Mouse (Mus musculus): ENCODE results near the gene Gm21244. TPM values are rescaled to one million over a fixed set of nuclear protein-coding genes. Genes with fewer than 3 reads are reported as not detected.
"Not testable (repeated sequence)": the region's sequence is repeated elsewhere in the genome, so short reads cannot be mapped to it uniquely, and the experiment has no call there.

Gm21244 gene
- not detected for total RNA-seq (2021)
- long read RNA-seq, experiment 1 = 0 reads
- long read RNA-seq, experiment 2 = 0 reads

DNA sequence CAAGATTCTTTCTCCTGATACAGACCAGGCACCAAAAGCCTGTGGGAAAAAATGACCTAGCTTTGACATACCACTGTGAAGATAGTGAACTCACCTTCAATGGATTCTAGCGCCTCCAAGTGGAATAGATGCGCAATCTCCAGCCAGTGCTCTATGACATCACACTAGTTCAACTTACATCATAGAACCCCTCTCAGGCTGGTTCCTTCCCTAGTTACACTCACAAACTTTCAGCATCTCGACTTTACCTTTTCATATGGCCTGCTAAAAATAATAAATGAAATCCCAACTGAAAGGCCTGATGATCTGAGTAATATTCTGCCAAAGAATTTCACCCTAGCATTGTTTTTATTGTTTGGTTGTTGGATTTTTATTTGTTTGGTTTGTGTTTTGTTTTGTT, at the start of gene Gm21244:
Gene Gm21244, minus strand, starts transcription at position 101 of the 400 bp plus-strand sequence.
- not testable (repeated sequence) for DNase-seq (ENCODE audit: low spot score in 2 of 2)

Other genes starting within 250 kb of the Gm21244 start
- gene Gm28998, start 84.5 kb upstream of the Gm21244 start, total RNA-seq (2021) = not detected
- gene Gm21788, start 235.7 kb upstream of the Gm21244 start, total RNA-seq (2021) = not detected